Mouse (Mus musculus) forebrain, embryonic 11.5 days (tissue): ENCODE data around the gene M1ap. TPM values are rescaled to one million over a fixed set of nuclear protein-coding genes. Genes with fewer than 3 reads are reported as not detected.

Source experiments
- ATAC-seq: fragments of 200-750 bp; cut with Nextera tagmentation; replicated peaks from 2 replicates; pipeline ENCODE4 v1.8.0; 2017; ENCODE audit warnings: moderate TSS enrichment; ENCODE audit not compliant: low FRiP score
- DNase-seq: peaks from one replicate; pipeline ENCODE4 v3.0.0-alpha.2; 2017; ENCODE audit warnings: low spot score
- H3K27ac ChIP-seq: fragments of 300-500 bp; sonication (generic); 2 replicates; pipeline ENCODE4 v1.5.1; 2014; ENCODE audit warnings: low read depth, low read length
- H3K27me3 ChIP-seq: fragments of 300-500 bp; sonication (generic); 2 replicates; pipeline ENCODE4 v1.6.1; 2014; ENCODE audit warnings: mild to moderate bottlenecking, low read length, mixed read lengths; ENCODE audit not compliant: control insufficient read depth, insufficient read depth
- H3K36me3 ChIP-seq: fragments of 300-500 bp; sonication (generic); 2 replicates; pipeline ENCODE4 v1.6.1; 2014; ENCODE audit warnings: mild to moderate bottlenecking, low read length, moderate library complexity, mixed read lengths; ENCODE audit not compliant: control insufficient read depth, insufficient read depth
- H3K4me1 ChIP-seq: fragments of 300-500 bp; sonication (generic); replicated peaks from 2 replicates; pipeline ENCODE4 v1.6.1; 2014; ENCODE audit warnings: low read length, mixed read lengths; ENCODE audit not compliant: control insufficient read depth, insufficient read depth
- H3K4me2 ChIP-seq: fragments of 300-500 bp; sonication (generic); 2 replicates; pipeline ENCODE4 v1.6.1; 2014; ENCODE audit warnings: low read depth, mild to moderate bottlenecking, low read length, moderate library complexity, mixed read lengths; ENCODE audit not compliant: severe bottlenecking
- H3K4me3 ChIP-seq: fragments of 300-500 bp; sonication (generic); 2 replicates; pipeline ENCODE4 v1.5.1; 2014; ENCODE audit warnings: low read depth, low read length
- H3K9ac ChIP-seq: fragments of 300-500 bp; sonication (generic); 2 replicates; pipeline ENCODE4 v1.6.1; 2014; ENCODE audit warnings: low read length
- H3K9me3 ChIP-seq: fragments of 300-500 bp; sonication (generic); 2 replicates; pipeline ENCODE4 v1.6.1; 2016; ENCODE audit warnings: low read length, mixed read lengths; ENCODE audit not compliant: control insufficient read depth
- WGBS: fragments of 180-500 bp; shearing (Covaris S2); extraction: QIAGEN DNeasy Blood & Tissue Kit; methylation state at CpG from one replicate; pipeline ENCODE4 v1.1.7; 2014; 5-methylcytosine and 5-hydroxymethylcytosine counted together
- polyA plus RNA-seq: library from polyadenylated mRNA; unstranded; fragments of >200 nt; fragmentation: Nextera tagmentation; extraction: Ambion mirVana; gene quantifications from 2 replicates; pipeline ENCODE4 v1.2.1, GENCODE M21; 2014

The M1ap gene
- 0.35 and 0.39 TPM in 2 replicates for polyA plus RNA-seq

DNA sequence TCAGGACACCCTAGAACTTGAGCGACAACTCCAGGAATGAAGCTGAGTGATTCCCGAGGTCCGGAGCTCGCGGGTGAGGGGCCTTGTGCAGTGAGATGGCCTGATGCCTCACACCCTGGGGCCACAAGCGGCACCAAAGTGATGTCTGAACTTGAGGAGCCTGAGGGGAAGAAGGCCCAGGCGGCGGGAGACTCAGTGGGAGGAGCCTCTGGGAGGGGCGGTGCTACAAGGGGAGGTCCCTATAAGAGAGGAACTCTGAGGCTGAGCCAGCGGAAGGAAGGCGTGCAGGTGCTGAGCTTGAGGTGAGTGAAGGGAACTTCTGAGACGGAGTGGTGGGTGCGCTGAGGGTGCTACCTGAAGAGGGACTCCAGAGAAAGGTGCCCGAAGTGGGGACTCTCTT, at the start of gene M1ap:
TSS of gene M1ap (plus strand) at position 252 of the 400 bp plus-strand sequence.
- Histone ChIP-seq H3K9me3 (no peaks in the 10 kb centered on the region), H3K4me2 (no peak within 1 kb of the TSS), H3K27me3 (no peaks in the 10 kb centered on the region), H3K4me1 (no peaks in the 10 kb centered on the region), H3K4me3 (no peak within 1 kb of the TSS), H3K9ac (no peak within 1 kb of the TSS), H3K27ac (no peak within 1 kb of the TSS), H3K36me3 (no peaks in the 10 kb centered on the region)
- ATAC-seq: no peak
- DNase-seq: no peak
- 61% methylated on average over 14 of the region's 14 CpGs for WGBS

DNA sequence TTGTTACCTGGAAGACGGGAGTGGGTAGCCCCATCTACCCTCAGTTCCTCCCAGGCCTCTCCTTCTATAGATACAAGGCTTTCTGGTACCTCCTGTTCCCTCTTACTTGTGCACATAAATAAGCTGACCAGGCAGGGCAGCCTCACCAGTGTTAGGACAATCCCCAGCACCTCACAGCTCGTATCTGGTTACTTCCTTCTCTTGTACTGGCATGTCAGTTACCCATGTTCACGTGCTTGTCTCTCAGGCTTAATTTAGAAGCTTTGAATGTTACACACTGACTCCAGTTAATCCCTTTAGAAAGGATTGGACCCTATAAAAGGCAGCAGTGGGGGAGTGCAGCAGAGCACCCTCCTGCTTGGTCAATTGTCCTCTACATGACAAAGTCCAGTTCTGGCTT, 49.4 kb upstream of the M1ap start:
- Histone ChIP-seq H3K27me3 (no peaks in the 10 kb centered on the region), H3K4me2 (no peak overlapping the region), H3K9me3 (no peaks in the 10 kb centered on the region), H3K4me3 (no peak overlapping the region), H3K36me3 (no peaks in the 10 kb centered on the region), H3K4me1 (no peaks in the 10 kb centered on the region), H3K9ac (no peak overlapping the region), H3K27ac (no peak overlapping the region)
- ATAC-seq (no peak), DNase-seq (no peak)
- WGBS: 39% methylated on average over 3 of the region's 3 CpGs

DNA sequence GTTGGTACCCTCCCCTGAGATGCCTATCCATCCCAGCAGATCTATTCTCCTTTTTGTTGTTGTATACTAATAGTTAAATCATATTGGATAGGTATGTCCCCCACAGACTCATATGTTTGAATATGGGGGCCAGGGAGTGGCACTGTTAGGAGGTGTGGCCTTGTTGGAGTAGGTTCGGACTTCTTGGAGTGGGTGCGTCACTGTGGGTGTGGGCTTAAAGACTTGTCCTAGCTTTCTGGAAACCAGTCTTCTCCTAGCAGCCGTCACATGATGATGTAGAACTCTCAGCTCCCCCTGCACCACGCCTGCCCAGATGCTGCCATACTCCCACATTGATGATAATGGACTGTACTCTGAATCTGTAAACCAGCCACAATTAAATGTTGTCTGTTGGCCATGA, 48.5 kb upstream of the M1ap start:
- Histone ChIP-seq H3K9ac (no peak overlapping the region), H3K9me3 (no peaks in the 10 kb centered on the region), H3K27ac (no peak overlapping the region), H3K4me3 (no peak overlapping the region), H3K27me3 (no peaks in the 10 kb centered on the region), H3K4me1 (no peaks in the 10 kb centered on the region), H3K36me3 (no peaks in the 10 kb centered on the region), H3K4me2 (no peak overlapping the region)
- DNase-seq (no peak), ATAC-seq (no peak)
- 91% methylated on average over 4 of the region's 4 CpGs for WGBS

DNA sequence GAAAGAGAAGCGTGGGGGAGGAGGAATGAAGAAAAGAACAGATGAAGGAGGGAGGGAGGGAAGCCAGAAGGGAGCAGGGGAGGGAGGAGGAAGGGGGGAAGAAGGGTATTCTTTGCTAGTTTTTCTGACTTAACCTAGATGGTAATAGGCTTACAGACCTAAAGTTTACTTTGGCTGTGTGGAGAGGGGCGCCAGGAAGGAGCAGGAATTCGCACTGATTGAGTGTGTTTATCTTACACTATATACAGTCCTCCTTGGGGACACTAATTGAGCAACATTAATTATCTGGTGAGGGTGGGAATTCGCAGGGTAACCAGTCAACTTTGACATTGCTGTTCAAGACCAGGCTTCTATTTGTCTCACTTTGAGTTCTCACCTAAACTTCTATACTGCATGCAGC, 48.0 kb upstream of the M1ap start:
- ATAC-seq (no peak), DNase-seq (no peak)
- H3K4me3 ChIP-seq: no peak overlapping the region
- no peak overlapping the region for H3K4me2 ChIP-seq
- H3K27me3 ChIP-seq: no peaks in the 10 kb centered on the region
- H3K27ac ChIP-seq: no peak overlapping the region
- H3K9me3 ChIP-seq: no peaks in the 10 kb centered on the region
- H3K4me1 ChIP-seq: no peaks in the 10 kb centered on the region
- WGBS: 66% methylated on average over 4 of the region's 4 CpGs
- H3K9ac ChIP-seq: no peak overlapping the region
- no peaks in the 10 kb centered on the region for H3K36me3 ChIP-seq

DNA sequence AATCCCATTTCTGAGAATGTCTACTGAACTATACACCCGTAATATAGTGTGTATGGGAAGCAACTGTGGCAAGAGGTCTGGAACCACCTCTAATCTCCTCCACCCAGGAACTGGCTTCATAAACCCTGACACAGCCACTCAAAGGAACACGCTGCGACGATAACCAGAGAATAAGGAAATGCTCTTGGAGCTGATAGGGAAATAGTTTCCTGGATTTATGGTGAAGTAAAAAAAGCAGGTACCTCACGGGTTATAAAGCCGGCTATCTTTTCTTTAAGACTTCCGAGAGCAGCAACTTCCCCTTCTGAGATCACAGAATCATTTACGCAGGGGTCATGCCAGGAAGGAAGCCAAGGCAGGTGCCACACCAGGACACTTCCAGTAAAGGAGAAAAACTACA, 44.1 kb upstream of the M1ap start:
- no peaks in the 10 kb centered on the region for H3K9me3 ChIP-seq
- no peaks in the 10 kb centered on the region for H3K27me3 ChIP-seq
- H3K27ac ChIP-seq: no peak overlapping the region
- no peaks in the 10 kb centered on the region for H3K36me3 ChIP-seq
- DNase-seq: no peak
- no peaks in the 10 kb centered on the region for H3K4me1 ChIP-seq
- H3K9ac ChIP-seq: no peak overlapping the region
- 86% methylated on average over 8 of the region's 8 CpGs for WGBS
- H3K4me2 ChIP-seq: no peak overlapping the region
- no peak overlapping the region for H3K4me3 ChIP-seq
- ATAC-seq: no peak

DNA sequence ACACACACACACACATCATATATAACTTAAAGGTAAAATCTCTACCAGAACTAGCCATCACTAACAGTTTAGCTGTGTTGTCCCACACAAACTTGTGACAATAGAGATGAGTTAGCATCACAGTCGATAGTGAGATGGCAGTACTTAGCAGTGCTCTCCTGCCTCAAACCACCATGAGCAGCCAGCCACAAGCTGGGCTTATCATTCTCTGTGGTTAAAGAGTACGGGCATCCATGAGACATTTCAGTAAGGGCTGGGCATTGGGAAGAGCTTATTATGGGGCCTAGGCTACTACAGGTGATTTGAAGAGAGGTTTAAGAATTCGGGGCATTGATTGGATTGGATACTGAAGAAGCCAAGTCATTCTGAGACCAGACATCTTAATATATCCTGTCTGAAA, 39.7 kb upstream of the M1ap start:
- H3K4me2 ChIP-seq: no peak overlapping the region
- H3K9ac ChIP-seq: no peak overlapping the region
- WGBS: 88% methylated on average over 3 of the region's 3 CpGs
- H3K4me3 ChIP-seq: no peak overlapping the region
- no peak for ATAC-seq
- no peak for DNase-seq
- no peak overlapping the region for H3K27ac ChIP-seq
- no peaks in the 10 kb centered on the region for H3K4me1 ChIP-seq
- no peaks in the 10 kb centered on the region for H3K9me3 ChIP-seq
- no peaks in the 10 kb centered on the region for H3K36me3 ChIP-seq
- H3K27me3 ChIP-seq: no peaks in the 10 kb centered on the region

DNA sequence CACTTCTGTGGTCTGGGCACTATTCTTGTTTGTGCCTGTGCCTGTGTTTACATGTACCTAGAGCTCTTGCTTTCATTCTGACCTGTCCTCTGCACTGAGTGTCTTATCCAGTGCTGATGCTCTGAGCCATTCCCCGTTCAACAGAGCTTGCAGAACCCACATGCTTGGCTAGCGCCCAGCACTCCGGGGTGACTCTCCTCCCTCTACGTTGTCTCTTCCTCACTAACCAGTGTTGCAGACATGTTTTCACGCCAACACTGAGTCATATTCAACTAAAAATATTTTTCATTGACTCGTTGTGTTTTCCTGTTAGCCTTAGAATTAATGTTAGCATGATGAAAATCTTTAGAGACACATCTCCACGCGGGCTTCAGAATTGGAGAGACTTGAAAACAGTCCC, 38.7 kb upstream of the M1ap start:
- no peaks in the 10 kb centered on the region for H3K4me1 ChIP-seq
- DNase-seq (no peak), ATAC-seq (no peak)
- no peaks in the 10 kb centered on the region for H3K27me3 ChIP-seq
- H3K4me3 ChIP-seq: no peak overlapping the region
- WGBS: 90% methylated on average over 8 of the region's 8 CpGs
- no peaks in the 10 kb centered on the region for H3K9me3 ChIP-seq
- H3K9ac ChIP-seq: no peak overlapping the region
- H3K27ac ChIP-seq: no peak overlapping the region
- no peaks in the 10 kb centered on the region for H3K36me3 ChIP-seq
- H3K4me2 ChIP-seq: no peak overlapping the region

DNA sequence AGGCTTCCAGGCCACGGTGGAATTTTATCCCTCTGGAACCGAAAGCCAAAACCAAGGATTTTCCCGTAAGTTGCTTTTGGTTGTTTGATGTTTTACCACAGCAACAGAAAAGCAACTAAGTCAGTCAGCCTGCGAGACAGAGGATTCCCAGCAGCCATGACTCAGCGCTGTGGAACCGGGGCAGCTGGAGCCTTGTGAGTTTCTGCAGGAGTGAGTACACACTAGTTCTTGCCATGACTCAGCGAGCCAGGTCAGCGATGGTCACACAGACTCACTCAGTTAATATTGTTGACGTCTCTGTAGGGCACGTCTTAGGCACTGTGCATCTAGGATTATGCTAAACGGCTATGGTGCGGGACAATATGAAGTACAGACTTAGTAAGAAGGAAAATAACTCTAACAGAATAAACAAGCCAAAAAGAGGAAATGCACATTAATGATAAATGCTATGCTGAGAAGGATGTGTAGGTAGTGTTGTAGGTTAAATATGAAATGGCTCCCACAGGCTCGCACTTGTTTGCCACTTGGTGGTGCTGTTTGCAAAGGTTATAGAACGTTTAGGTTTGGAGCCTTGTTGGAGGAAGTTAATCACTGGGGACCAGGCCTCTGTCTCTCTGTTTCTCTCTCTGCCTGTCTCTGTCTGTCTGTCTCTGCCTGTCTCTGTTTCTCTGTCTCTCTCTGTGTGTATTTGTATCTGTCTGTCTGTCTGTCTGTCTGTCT, 37.4 kb upstream of the M1ap start:
- Histone ChIP-seq H3K27me3 (no peaks in the 10 kb centered on the region), H3K9ac (no peak overlapping the region), H3K4me2 (no peak overlapping the region), H3K9me3 (no peaks in the 10 kb centered on the region), H3K4me3 (no peak overlapping the region), H3K36me3 (no peaks in the 10 kb centered on the region), H3K27ac (no peak overlapping the region), H3K4me1 (no peaks in the 10 kb centered on the region)
- no peak; the same call in 1 of the 2 replicates for ATAC-seq
- DNase-seq: no peak
- 70% methylated on average over 14 of the region's 14 CpGs for WGBS

DNA sequence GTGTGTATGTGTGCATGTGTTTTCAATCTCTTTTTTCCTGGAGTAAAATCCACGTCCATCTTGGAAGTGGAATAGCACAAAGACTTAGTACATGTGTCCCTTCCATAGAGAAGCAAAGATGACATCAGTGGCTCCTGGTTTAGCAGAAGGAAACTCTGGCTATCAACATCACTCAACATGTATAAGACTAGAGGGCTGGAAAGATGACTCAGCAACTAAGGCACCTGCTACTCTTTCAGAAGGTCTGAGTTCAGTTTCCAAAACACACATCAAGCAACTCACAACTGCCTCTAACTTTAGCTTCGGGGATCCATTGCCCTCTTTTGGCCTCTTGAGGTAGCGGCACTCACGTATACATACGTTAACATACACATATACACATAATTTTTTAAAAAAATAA, 35.4 kb upstream of the M1ap start:
- Histone ChIP-seq H3K9ac (no peak overlapping the region), H3K9me3 (no peaks in the 10 kb centered on the region), H3K4me3 (no peak overlapping the region), H3K27ac (no peak overlapping the region), H3K27me3 (no peaks in the 10 kb centered on the region), H3K36me3 (no peaks in the 10 kb centered on the region), H3K4me2 (no peak overlapping the region), H3K4me1 (no peaks in the 10 kb centered on the region)
- DNase-seq (no peak), ATAC-seq (no peak)
- 88% methylated on average over 5 of the region's 5 CpGs for WGBS
